Mouse (Mus musculus): ENCODE data around the gene Zp3. TPM values are rescaled to one million over a fixed set of nuclear protein-coding genes. Genes with fewer than 3 reads are reported as not detected.

The Zp3 gene
- polyA plus RNA-seq (2012; fragmentation: generic; extraction: Trizol): 0.11 TPM

DNA sequence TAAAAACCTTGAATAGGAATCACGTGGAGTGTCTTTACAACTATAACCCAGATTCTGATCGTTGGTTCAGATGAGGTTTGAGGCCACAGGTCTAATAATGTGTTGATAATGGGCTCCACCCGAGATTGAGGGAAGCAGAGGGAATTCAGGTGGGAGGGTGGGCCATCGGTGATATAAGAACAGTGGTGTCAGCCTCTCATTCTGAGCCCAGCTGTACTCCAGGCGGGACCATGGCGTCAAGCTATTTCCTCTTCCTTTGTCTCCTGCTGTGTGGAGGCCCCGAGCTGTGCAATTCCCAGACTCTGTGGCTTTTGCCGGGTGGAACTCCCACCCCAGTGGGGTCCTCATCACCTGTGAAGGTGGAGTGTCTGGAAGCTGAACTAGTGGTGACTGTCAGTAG, at the start of gene Zp3:
Zp3 (plus strand) TSS at position 196 of the 400 bp plus-strand sequence.
- no peak for TF ChIP-seq TCF12 (IDR thresholded peaks at IDR 0.05; ENCODE audit: insufficient read depth, poor library complexity, severe bottlenecking)
- TF ChIP-seq REST (IDR thresholded peaks at IDR 0.05; ENCODE audit: insufficient read depth, insufficient read length): no peak
- TF ChIP-seq POLR2A (IDR thresholded peaks at IDR 0.05; ENCODE audit: insufficient read length, low read depth): no peak
- TF ChIP-seq TCF3 (IDR thresholded peaks at IDR 0.05; ENCODE audit: insufficient read length, low read depth): no peak
- no peak for TF ChIP-seq MYOD1 (IDR thresholded peaks at IDR 0.05; ENCODE audit: control insufficient read depth in 1 of 3, insufficient read length in 2 of 3, low read depth in 2 of 3)
- TF ChIP-seq MAX (IDR thresholded peaks at IDR 0.05; ENCODE audit: low read depth): no peak
- no peak for TF ChIP-seq SRF (IDR thresholded peaks at IDR 0.05; ENCODE audit: control insufficient read depth, insufficient read length, low read depth)
- TF ChIP-seq CEBPB (IDR thresholded peaks at IDR 0.05; ENCODE audit: insufficient read depth, poor library complexity, severe bottlenecking): no peak
- TF ChIP-seq POLR2AphosphoS2 (IDR thresholded peaks at IDR 0.05; ENCODE audit: insufficient read length, low read depth): no peak
- no peak for TF ChIP-seq MYOG (IDR thresholded peaks at IDR 0.05; ENCODE audit: control insufficient read depth in 1 of 3, insufficient read depth in 1 of 3, insufficient read length in 2 of 3, low read depth in 2 of 3)
- TF ChIP-seq E2F4 (IDR thresholded peaks at IDR 0.05; ENCODE audit: insufficient read depth): no peak
- TF ChIP-seq USF1 (IDR thresholded peaks at IDR 0.05; ENCODE audit: low read depth): no peak
- Histone ChIP-seq H3K36me3 (ENCODE audit: control insufficient read depth, insufficient read depth) (no peaks in the 10 kb centered on the region), H3K4me2 (ENCODE audit: low read depth) (no peak within 1 kb of the TSS), H3K4me3 (no peak within 1 kb of the TSS), H3K79me2 (ENCODE audit: control insufficient read depth, insufficient read depth) (no peaks in the 10 kb centered on the region), H3K27me3 (ENCODE audit: control insufficient read depth, insufficient read depth, insufficient read length) (no peaks in the 10 kb centered on the region), H3ac (ENCODE audit: control insufficient read depth, insufficient read length) (no peak within 1 kb of the TSS)

DNA sequence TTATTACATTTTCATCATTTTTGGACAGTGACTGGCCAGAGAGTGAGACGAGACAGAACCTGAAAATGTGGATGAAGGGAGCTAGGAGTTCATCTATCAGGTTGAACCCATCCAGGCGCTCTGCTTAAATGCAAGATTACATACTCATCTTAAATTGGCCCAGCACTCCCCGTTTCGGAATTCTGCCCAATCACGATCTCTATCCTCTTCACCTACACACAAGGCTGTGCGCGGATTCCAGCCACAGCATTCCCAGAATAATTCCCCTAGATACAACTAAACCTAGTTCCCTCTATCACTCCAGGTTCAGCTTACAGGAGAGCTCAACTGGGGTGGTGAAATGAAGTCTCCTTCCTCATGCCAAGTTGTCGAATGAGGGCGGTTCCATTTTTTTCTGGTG, 48.4 kb upstream of the Zp3 start:
- TF ChIP-seq POLR2A (IDR thresholded peaks at IDR 0.05; ENCODE audit: insufficient read length, low read depth) (no peak), E2F4 (IDR thresholded peaks at IDR 0.05; ENCODE audit: insufficient read depth) (no peak), REST (IDR thresholded peaks at IDR 0.05; ENCODE audit: insufficient read depth, insufficient read length) (no peak), MYOG (IDR thresholded peaks at IDR 0.05; ENCODE audit: control insufficient read depth in 1 of 3, insufficient read depth in 1 of 3, insufficient read length in 2 of 3, low read depth in 2 of 3) (no peak), CEBPB (IDR thresholded peaks at IDR 0.05; ENCODE audit: insufficient read depth, poor library complexity, severe bottlenecking) (no peak), POLR2AphosphoS2 (IDR thresholded peaks at IDR 0.05; ENCODE audit: insufficient read length, low read depth) (no peak), TCF12 (IDR thresholded peaks at IDR 0.05; ENCODE audit: insufficient read depth, poor library complexity, severe bottlenecking) (no peak), MAX (IDR thresholded peaks at IDR 0.05; ENCODE audit: low read depth) (no peak), TCF3 (IDR thresholded peaks at IDR 0.05; ENCODE audit: insufficient read length, low read depth) (no peak), MYOD1 (IDR thresholded peaks at IDR 0.05; ENCODE audit: control insufficient read depth in 1 of 3, insufficient read length in 2 of 3, low read depth in 2 of 3) (no peak), SRF (IDR thresholded peaks at IDR 0.05; ENCODE audit: control insufficient read depth, insufficient read length, low read depth) (no peak), USF1 (IDR thresholded peaks at IDR 0.05; ENCODE audit: low read depth) (no peak)
- peak overlapping the region; percentile 94 for H3K4me2 ChIP-seq (ENCODE audit: low read depth)
- no peak overlapping the region for H3ac ChIP-seq (ENCODE audit: control insufficient read depth, insufficient read length)

DNA sequence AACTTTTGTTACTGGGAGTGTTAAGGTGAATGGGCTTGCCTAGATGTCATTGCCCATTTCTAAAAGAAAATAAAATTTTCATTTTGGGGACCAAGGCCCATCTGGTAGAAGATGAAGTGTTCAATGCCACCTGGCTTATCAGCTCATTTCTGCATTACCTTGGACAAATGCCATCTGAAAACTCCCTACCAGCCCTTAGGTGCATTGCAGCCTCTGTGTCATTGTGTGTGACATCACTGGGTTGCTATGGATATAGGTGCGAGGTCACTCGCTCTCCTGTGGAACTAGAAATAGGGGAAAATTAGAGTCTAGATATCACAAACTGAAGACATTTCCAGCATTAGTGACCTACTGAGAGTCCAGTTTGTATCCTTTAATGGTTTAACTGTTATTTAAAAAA, 47.5 kb upstream of the Zp3 start:
- peak overlapping the region; percentile 94 for H3K4me3 ChIP-seq
- H3K4me2 ChIP-seq (ENCODE audit: low read depth): peak overlapping the region; percentile 94
- TF ChIP-seq E2F4 (IDR thresholded peaks at IDR 0.05; ENCODE audit: insufficient read depth) (no peak), SRF (IDR thresholded peaks at IDR 0.05; ENCODE audit: control insufficient read depth, insufficient read length, low read depth) (no peak), MYOG (IDR thresholded peaks at IDR 0.05; ENCODE audit: control insufficient read depth in 1 of 3, insufficient read depth in 1 of 3, insufficient read length in 2 of 3, low read depth in 2 of 3) (no peak), TCF12 (IDR thresholded peaks at IDR 0.05; ENCODE audit: insufficient read depth, poor library complexity, severe bottlenecking) (no peak), POLR2AphosphoS2 (IDR thresholded peaks at IDR 0.05; ENCODE audit: insufficient read length, low read depth) (no peak), REST (IDR thresholded peaks at IDR 0.05; ENCODE audit: insufficient read depth, insufficient read length) (no peak), MYOD1 (IDR thresholded peaks at IDR 0.05; ENCODE audit: control insufficient read depth in 1 of 3, insufficient read length in 2 of 3, low read depth in 2 of 3) (no peak), MAX (IDR thresholded peaks at IDR 0.05; ENCODE audit: low read depth) (no peak), USF1 (IDR thresholded peaks at IDR 0.05; ENCODE audit: low read depth) (no peak), CEBPB (IDR thresholded peaks at IDR 0.05; ENCODE audit: insufficient read depth, poor library complexity, severe bottlenecking) (no peak), POLR2A (IDR thresholded peaks at IDR 0.05; ENCODE audit: insufficient read length, low read depth) (no peak), TCF3 (IDR thresholded peaks at IDR 0.05; ENCODE audit: insufficient read length, low read depth) (no peak)
- H3K36me3 ChIP-seq (ENCODE audit: control insufficient read depth, insufficient read depth): peaks cover 48% of the 10 kb centered on the region
- H3K79me2 ChIP-seq (ENCODE audit: control insufficient read depth, insufficient read depth): peaks cover 68% of the 10 kb centered on the region
- H3ac ChIP-seq (ENCODE audit: control insufficient read depth, insufficient read length): no peak overlapping the region
- H3K27me3 ChIP-seq (ENCODE audit: control insufficient read depth, insufficient read depth, insufficient read length): no peaks in the 10 kb centered on the region

More for the DNA sequence above, 48.4 kb upstream of the Zp3 start:
- Histone ChIP-seq H3K4me3 (peak overlapping the region; percentile 94), H3K27me3 (ENCODE audit: control insufficient read depth, insufficient read depth, insufficient read length) (no peaks in the 10 kb centered on the region), H3K36me3 (ENCODE audit: control insufficient read depth, insufficient read depth) (peaks cover 56% of the 10 kb centered on the region), H3K79me2 (ENCODE audit: control insufficient read depth, insufficient read depth) (peaks cover 76% of the 10 kb centered on the region)

DNA sequence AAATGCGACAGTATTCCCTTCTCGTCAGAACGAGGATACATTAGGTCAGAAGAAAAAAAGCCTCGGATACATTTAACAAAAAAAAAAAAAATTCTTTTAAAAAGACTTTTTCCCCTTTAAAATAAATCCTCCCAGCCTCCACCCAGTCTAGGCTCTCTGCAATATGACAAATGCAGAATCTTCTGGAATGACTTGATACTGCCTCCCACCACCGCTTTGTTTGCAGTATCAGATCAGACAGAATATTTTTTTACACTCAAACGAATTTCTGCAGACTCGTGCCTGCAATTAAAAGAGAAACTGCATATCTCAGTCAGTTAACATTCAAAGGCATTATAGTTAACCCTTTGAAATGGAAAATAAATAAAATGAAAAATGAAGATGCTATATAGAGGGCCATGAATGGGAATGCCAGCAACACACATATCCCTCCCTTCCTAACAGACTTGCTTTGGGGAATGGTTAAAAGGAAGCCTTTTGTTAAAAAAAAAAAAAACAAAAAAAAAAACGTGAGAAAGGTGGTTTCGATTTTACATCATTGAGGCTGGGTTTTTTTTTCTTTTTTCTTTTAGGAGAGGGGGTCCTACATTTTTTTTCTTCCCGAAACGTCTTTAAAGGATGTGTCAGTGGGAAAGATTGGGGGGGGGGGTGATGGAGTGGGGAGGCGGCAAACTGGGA, 46.5 kb upstream of the Zp3 start:
- Histone ChIP-seq H3K79me2 (ENCODE audit: control insufficient read depth, insufficient read depth) (peaks cover 58% of the 10 kb centered on the region), H3K36me3 (ENCODE audit: control insufficient read depth, insufficient read depth) (peaks cover 41% of the 10 kb centered on the region), H3K4me2 (ENCODE audit: low read depth) (peak overlapping the region; percentile 94), H3K4me3 (peak overlapping the region; percentile 94), H3K27me3 (ENCODE audit: control insufficient read depth, insufficient read depth, insufficient read length) (no peaks in the 10 kb centered on the region), H3ac (ENCODE audit: control insufficient read depth, insufficient read length) (peak overlapping the region; percentile 53)
- TF ChIP-seq TCF3 (IDR thresholded peaks at IDR 0.05; ENCODE audit: insufficient read length, low read depth): no peak
- TF ChIP-seq USF1 (IDR thresholded peaks at IDR 0.05; ENCODE audit: low read depth): no peak
- TF ChIP-seq POLR2A (IDR thresholded peaks at IDR 0.05; ENCODE audit: insufficient read length, low read depth): no peak
- no peak for TF ChIP-seq MYOD1 (IDR thresholded peaks at IDR 0.05; ENCODE audit: control insufficient read depth in 1 of 3, insufficient read length in 2 of 3, low read depth in 2 of 3)
- no peak for TF ChIP-seq TCF12 (IDR thresholded peaks at IDR 0.05; ENCODE audit: insufficient read depth, poor library complexity, severe bottlenecking)
- TF ChIP-seq MAX (IDR thresholded peaks at IDR 0.05; ENCODE audit: low read depth): no peak
- TF ChIP-seq CEBPB (IDR thresholded peaks at IDR 0.05; ENCODE audit: insufficient read depth, poor library complexity, severe bottlenecking): no peak
- no peak for TF ChIP-seq E2F4 (IDR thresholded peaks at IDR 0.05; ENCODE audit: insufficient read depth)
- TF ChIP-seq REST (IDR thresholded peaks at IDR 0.05; ENCODE audit: insufficient read depth, insufficient read length): no peak
- TF ChIP-seq MYOG (IDR thresholded peaks at IDR 0.05; ENCODE audit: control insufficient read depth in 1 of 3, insufficient read depth in 1 of 3, insufficient read length in 2 of 3, low read depth in 2 of 3): no peak
- TF ChIP-seq SRF (IDR thresholded peaks at IDR 0.05; ENCODE audit: control insufficient read depth, insufficient read length, low read depth): no peak
- TF ChIP-seq POLR2AphosphoS2 (IDR thresholded peaks at IDR 0.05; ENCODE audit: insufficient read length, low read depth): no peak
